26 mouse cellular contexts compared by ENCODE assay signal in the genomic region with DNA sequence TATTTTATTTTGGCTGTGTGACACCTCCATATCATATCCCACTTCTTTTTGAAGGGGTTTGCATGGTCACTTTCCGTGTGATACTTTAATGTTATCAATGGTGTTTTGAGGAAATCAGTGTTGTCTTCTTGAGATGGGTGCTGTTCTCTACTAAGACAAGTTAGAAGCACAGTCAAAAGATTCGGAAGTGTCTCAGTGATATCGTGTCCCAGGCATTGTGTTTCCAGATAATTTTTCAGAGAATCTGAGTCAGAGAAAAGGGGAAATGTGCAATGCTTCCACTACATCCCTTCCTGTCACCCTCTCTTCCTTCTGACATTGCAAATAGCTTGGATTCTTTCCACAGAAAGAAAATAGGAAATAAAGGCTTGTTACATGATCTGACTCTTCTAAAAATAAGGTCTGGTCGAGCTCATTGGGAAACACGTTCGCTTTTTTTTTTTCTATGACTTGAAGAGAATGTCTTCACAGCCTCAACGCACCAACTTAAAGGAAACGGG. TPM values are rescaled to one million over a fixed set of nuclear protein-coding genes. Genes with fewer than 3 reads are reported as not detected.
DNase-seq lines count a peak whose midpoint lies in the region; ATAC-seq and TF ChIP-seq lines count a peak whose summit lies in the region.
"Had no signal": no experiment of that assay in that cellular context is flagged by ENCODE, and none has a peak within 500 bp of the region (broad histone marks: within the 10 kb centered on the region; RNA-seq: fewer than 3 reads in every experiment).

No protein-coding gene starts in this region.

- H3K4me1 ChIP-seq in heart, embryonic 13.5 days, result peaks cover 8% of the 10 kb centered on the region; the same call in 1 of the 2 replicates
- no peaks in the 10 kb centered on the region for H3K4me1 ChIP-seq in lung, postnatal 0 days (ENCODE audit: insufficient read depth, low read depth, low read length)
- H3K4me1 ChIP-seq: forebrain, embryonic 13.5 days; hindbrain, embryonic 13.5 days; limb, embryonic 13.5 days; neural tube, embryonic 15.5 days had no signal

- no peak overlapping the region for H3K4me2 ChIP-seq in heart, embryonic 13.5 days
- no peak overlapping the region for H3K4me2 ChIP-seq in lung, postnatal 0 days (replicated peaks; ENCODE audit: low read depth, low read length)
- H3K4me2 ChIP-seq: forebrain, embryonic 13.5 days; hindbrain, embryonic 13.5 days; limb, embryonic 13.5 days; lung, embryonic 14.5 days; neural tube, embryonic 15.5 days had no signal

- whole genome bisulfite sequencing in heart, embryonic 13.5 days, result 47% methylated on average over 8 of the region's 8 CpGs
- 41% methylated on average over 8 of the region's 8 CpGs for WGBS in lung, postnatal 0 days

- H3K9me3 ChIP-seq in heart, embryonic 13.5 days, result no peaks in the 10 kb centered on the region
- no peaks in the 10 kb centered on the region for H3K9me3 ChIP-seq in lung, postnatal 0 days (ENCODE audit: low read length)
- H3K9me3 ChIP-seq: forebrain, embryonic 13.5 days; G1E; hindbrain, embryonic 13.5 days; limb, embryonic 13.5 days; neural tube, embryonic 15.5 days had no signal

- H3K9ac ChIP-seq in heart, embryonic 13.5 days, result no peak overlapping the region
- no peak overlapping the region for H3K9ac ChIP-seq in lung, postnatal 0 days (replicated peaks; ENCODE audit: low read depth)
- H3K9ac ChIP-seq: forebrain, embryonic 13.5 days; hindbrain, embryonic 13.5 days; limb, embryonic 13.5 days; liver, embryonic 14.5 days; lung, embryonic 14.5 days; neural tube, embryonic 15.5 days had no signal

- intact Hi-C loops in heart, postnatal 25 days (cut with DNase I), result no loop called here

- H3K27ac ChIP-seq in heart, embryonic 13.5 days (replicated peaks), result peak overlapping the region; percentile 67
- H3K27ac ChIP-seq in lung, postnatal 0 days (ENCODE audit: low read length), result no peak overlapping the region
- H3K27ac ChIP-seq: forebrain, embryonic 13.5 days; hindbrain, embryonic 13.5 days; layer of hippocampus, adult 2 months; limb, embryonic 13.5 days; liver, embryonic 14.5 days; neural tube, embryonic 15.5 days had no signal

- H3K4me3 ChIP-seq in heart, embryonic 13.5 days, result no peak overlapping the region
- no peak overlapping the region for H3K4me3 ChIP-seq in lung, postnatal 0 days (ENCODE audit: low read depth, low read length)
- H3K4me3 ChIP-seq: forebrain, embryonic 13.5 days; hindbrain, embryonic 13.5 days; layer of hippocampus, adult 2 months; limb, embryonic 13.5 days; neural tube, embryonic 15.5 days had no signal

- no peaks in the 10 kb centered on the region for H3K36me3 ChIP-seq in heart, embryonic 13.5 days
- no peaks in the 10 kb centered on the region for H3K36me3 ChIP-seq in lung, postnatal 0 days (ENCODE audit: insufficient read depth, low read length)
- H3K36me3 ChIP-seq: G1E; hindbrain, embryonic 13.5 days; limb, embryonic 13.5 days; neural tube, embryonic 15.5 days had no signal

- TF ChIP-seq CTCF in lung, postnatal 0 days (IDR thresholded peaks at IDR 0.05), result no peak

- no peaks in the 10 kb centered on the region for H3K27me3 ChIP-seq in heart, embryonic 13.5 days (replicated peaks)
- H3K27me3 ChIP-seq in lung, postnatal 0 days (replicated peaks; ENCODE audit: insufficient read depth, low read length), result no peaks in the 10 kb centered on the region
- H3K27me3 ChIP-seq: forebrain, embryonic 13.5 days; hindbrain, embryonic 13.5 days; limb, embryonic 13.5 days; neural tube, embryonic 15.5 days had no signal

- ATAC-seq in heart, embryonic 13.5 days (ENCODE audit: extremely low read depth, insufficient number of reproducible peaks, low FRiP score, low TSS enrichment), result no peak
- no peak for ATAC-seq in lung, postnatal 0 days
- ATAC-seq: forebrain, embryonic 13.5 days; intestine, postnatal 0 days had no signal

- TF ChIP-seq EP300 in lung, postnatal 0 days (IDR thresholded peaks at IDR 0.05), result peak; percentile 40; the same call in 1 of the 2 replicates

- DNase-seq in heart, postnatal 25 days (ENCODE audit: low spot score), result no peak
- peak; percentile 11 for DNase-seq in kidney, adult 9 months
- no peak for DNase-seq in kidney, adult 8-10 months
- peak; percentile 48 for DNase-seq in lung, postnatal 0 days (ENCODE audit: low spot score)
- DNase-seq in lung, postnatal 14 days, result no peak
- no peak for DNase-seq in thymus, adult 18-20 months
- DNase-seq: adrenal gland, postnatal 10 days; cerebellum, adult 11 months; cerebellum, adult 9-10 months; cerebellum, postnatal 36 days; gastrocnemius, postnatal 10 days; heart, postnatal 36 days; lung, embryonic 14.5 days; lung, postnatal 36 days; midbrain, embryonic 14.5 days; retina, postnatal 1 day; right cerebral cortex, postnatal 14 days had no signal

RNA-seq across cellular contexts. Expression of gene Ch25h, which starts 54.6 kb away (rescaled TPM):
- polyA plus RNA-seq in heart, embryonic 13.5 days (2015; fragmentation: Nextera tagmentation; extraction: Ambion mirVana), result 5.1 and 5.7 TPM in 2 replicates
- under 1 TPM; 0.18 to 0.31 TPM for total RNA-seq in heart, postnatal 25 days (2021)
- polyA plus RNA-seq in lung, postnatal 0 days (2015; fragmentation: Nextera tagmentation; extraction: Ambion mirVana), result 1.2 and 1.7 TPM in 2 replicates
- polyA plus RNA-seq: G1E had no signal

Comparison
In these comparisons a context has a peak if more than half of its experiments do, and no peak if none do; other contexts are left out.
1. DNase-seq: peak in kidney, adult 9 months (single experiment) and lung, postnatal 0 days (single experiment); none in heart, postnatal 25 days (single experiment), kidney, adult 8-10 months (0 of 2), lung, postnatal 14 days (single experiment) and thymus, adult 18-20 months (0 of 2).